Mouse (Mus musculus) embryonic fibroblast, embryonic 13.5 days (primary cell): ENCODE measurements at regions not wholly inside any gene's neighbourhood (a gene's known extent, or its start where the extent isn't known, plus 50 kb on each side); places are given as distances from the start of the nearest gene placed in this dataset.

Source experiments
- CTCF ChIP-seq: IDR thresholded peaks from 2 replicates; pipeline ENCODE4 v1.5.1; 2011; ENCODE audit warnings: mild to moderate bottlenecking, control low read depth, low read length, moderate library complexity, borderline replicate concordance; ENCODE audit not compliant: insufficient read depth
- POLR2A ChIP-seq: IDR thresholded peaks from 2 replicates; pipeline ENCODE4 v1.6.1; 2011; ENCODE audit warnings: low read depth, mild to moderate bottlenecking, control low read depth, low read length, moderate library complexity

- TF ChIP-seq POLR2A, result no peak
- no peak for TF ChIP-seq CTCF
These were observed 56.0 kb upstream of the Tpm1 start for GRCm38 (mm10) chr9:67105216-67105615.
